Mouse (Mus musculus) hindbrain, postnatal 0 days (tissue): ENCODE data around the gene Btbd16. TPM values are rescaled to one million over a fixed set of nuclear protein-coding genes. Genes with fewer than 3 reads are reported as not detected.

Experiments
- ATAC-seq: fragments of 200-750 bp; cut with Nextera tagmentation; 2 replicates; pipeline ENCODE4 v1.8.0; 2017; ENCODE audit warnings: mild to moderate bottlenecking, moderate TSS enrichment, moderate library complexity
- DNase-seq: peaks from one replicate; pipeline ENCODE4 v3.0.0-alpha.2; 2015; ENCODE audit warnings: low spot score
- H3K27ac ChIP-seq: fragments of 300-500 bp; sonication (generic); 2 replicates; pipeline ENCODE4 v1.5.1; 2014; ENCODE audit warnings: mild to moderate bottlenecking
- H3K27me3 ChIP-seq: fragments of 300-500 bp; sonication (generic); 2 replicates; pipeline ENCODE4 v1.6.1; 2014; ENCODE audit warnings: low read length, mixed read lengths; ENCODE audit not compliant: insufficient read depth
- H3K36me3 ChIP-seq: fragments of 300-500 bp; sonication (generic); 2 replicates; pipeline ENCODE4 v1.6.1; 2014; ENCODE audit warnings: low read length, mixed read lengths; ENCODE audit not compliant: insufficient read depth
- H3K4me1 ChIP-seq: fragments of 300-500 bp; sonication (generic); 2 replicates; pipeline ENCODE4 v1.6.1; 2014; ENCODE audit warnings: antibody characterized with exemption, low read length, mixed read lengths; ENCODE audit not compliant: insufficient read depth
- H3K4me2 ChIP-seq: fragments of 300-500 bp; sonication (generic); 2 replicates; pipeline ENCODE4 v1.6.1; 2014; ENCODE audit warnings: low read depth, mild to moderate bottlenecking, low read length, moderate library complexity, mixed read lengths
- H3K4me3 ChIP-seq: fragments of 300-500 bp; sonication (generic); 2 replicates; pipeline ENCODE4 v1.5.1; 2014; ENCODE audit warnings: low read length
- H3K9ac ChIP-seq: fragments of 300-500 bp; sonication (generic); replicated peaks from 2 replicates; pipeline ENCODE4 v1.6.1; 2014; ENCODE audit warnings: mild to moderate bottlenecking, low read length, moderate library complexity, mixed read lengths
- H3K9me3 ChIP-seq: fragments of 300-500 bp; sonication (generic); 2 replicates; pipeline ENCODE4 v1.6.1; 2016; ENCODE audit warnings: low read length, mixed read lengths
- CTCF ChIP-seq: IDR thresholded peaks from 2 replicates; pipeline ENCODE4 v1.5.1; 2016; ENCODE audit warnings: antibody characterized with exemption, control low read depth, low read depth
- WGBS: fragments of 180-500 bp; shearing (Covaris S2); extraction: QIAGEN DNeasy Blood & Tissue Kit; methylation state at CpG from one replicate; pipeline ENCODE4 v1.1.7; 2014; 5-methylcytosine and 5-hydroxymethylcytosine counted together
- polyA plus RNA-seq: library from polyadenylated mRNA; unstranded; fragments of >200 nt; fragmentation: Nextera tagmentation; extraction: Ambion mirVana; gene quantifications from 2 replicates; pipeline ENCODE4 v1.2.1, GENCODE M21; 2015
- total RNA-seq: library from RNA; depleted of rRNA; stranded (reverse); fragments of >200 nt; gene quantifications from 2 replicates; pipeline ENCODE4 v1.2.3, GENCODE M21; 2014

The Btbd16 gene
- total and polyA plus RNA-seq, 2 experiments from 2014 or later: 0.18 TPM; not detected in 1

GRCm38 (mm10) chr7:130808694-130809093 lies 34.8 kb downstream of the Btbd16 start:
- Histone ChIP-seq H3K9ac (no peak overlapping the region), H3K4me2 (no peak overlapping the region), H3K4me1 (no peaks in the 10 kb centered on the region), H3K27me3 (no peaks in the 10 kb centered on the region), H3K36me3 (no peaks in the 10 kb centered on the region), H3K27ac (no peak overlapping the region), H3K4me3 (no peak overlapping the region), H3K9me3 (no peaks in the 10 kb centered on the region)
- WGBS: 75% methylated on average over 6 of the region's 6 CpGs
- ATAC-seq: no peak
- no peak for DNase-seq
- no peak for TF ChIP-seq CTCF

DNA sequence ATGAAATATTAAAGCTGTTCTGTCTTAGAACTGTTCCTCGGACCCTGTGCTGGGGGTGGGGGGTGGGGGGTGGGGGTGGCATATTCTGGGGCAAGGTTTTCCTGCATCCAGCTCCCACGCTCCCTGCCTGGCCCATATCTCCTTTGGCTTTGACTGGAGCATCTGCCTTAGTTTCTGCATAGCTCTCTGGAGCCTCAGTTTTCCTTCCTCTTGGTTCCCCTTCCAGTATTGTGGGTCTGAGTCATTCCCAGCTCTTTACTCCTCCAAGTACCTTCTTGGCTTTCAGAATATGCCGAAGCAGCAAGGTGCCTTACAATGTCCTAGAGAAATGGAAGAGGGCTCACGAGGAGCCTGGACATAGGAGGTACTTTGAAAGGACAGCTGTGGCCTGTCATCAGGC lies 36.4 kb downstream of the Btbd16 start:
- TF ChIP-seq CTCF: no peak
- no peak overlapping the region for H3K4me2 ChIP-seq
- H3K9me3 ChIP-seq: no peaks in the 10 kb centered on the region
- DNase-seq (no peak), ATAC-seq (no peak)
- no peak overlapping the region for H3K4me3 ChIP-seq
- no peak overlapping the region for H3K9ac ChIP-seq
- no peak overlapping the region for H3K27ac ChIP-seq
- WGBS: 83% methylated on average over 4 of the region's 4 CpGs
- H3K36me3 ChIP-seq: no peaks in the 10 kb centered on the region
- H3K4me1 ChIP-seq: no peaks in the 10 kb centered on the region
- no peaks in the 10 kb centered on the region for H3K27me3 ChIP-seq

- no peak for DNase-seq
- Histone ChIP-seq H3K27ac (no peak overlapping the region), H3K4me1 (no peaks in the 10 kb centered on the region), H3K9ac (no peak overlapping the region), H3K27me3 (no peaks in the 10 kb centered on the region), H3K4me3 (no peak overlapping the region), H3K9me3 (no peaks in the 10 kb centered on the region), H3K36me3 (no peaks in the 10 kb centered on the region), H3K4me2 (no peak overlapping the region)
- 47% methylated on average over 16 of the region's 16 CpGs for WGBS
- TF ChIP-seq CTCF: no peak
- ATAC-seq: no peak
Measured at GRCm38 (mm10) chr7:130812407-130812806, 38.5 kb downstream of the Btbd16 start.

DNA sequence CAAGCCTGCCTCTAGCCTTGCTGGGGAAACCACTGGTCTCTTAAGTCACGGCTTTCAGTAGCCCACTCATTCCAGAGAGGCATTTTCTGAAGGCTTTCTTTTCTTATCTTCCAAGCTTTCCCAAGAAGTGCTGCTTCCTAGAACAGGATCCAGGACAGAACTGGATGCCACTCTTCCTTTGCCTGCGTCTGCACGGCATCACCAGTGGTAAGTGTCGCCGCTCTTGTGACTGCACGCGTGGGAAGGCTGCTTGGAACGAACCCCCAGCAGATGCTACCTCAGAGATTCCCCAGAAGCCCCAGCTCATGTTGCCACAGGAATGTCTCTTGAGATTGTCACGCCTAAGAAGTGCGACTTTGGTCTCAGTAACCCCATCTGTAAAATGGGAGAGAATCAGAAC lies 41.7 kb downstream of the Btbd16 start:
- Histone ChIP-seq H3K36me3 (no peaks in the 10 kb centered on the region), H3K9ac (no peak overlapping the region), H3K4me2 (no peak overlapping the region), H3K9me3 (no peaks in the 10 kb centered on the region), H3K27ac (no peak overlapping the region), H3K27me3 (no peaks in the 10 kb centered on the region), H3K4me3 (no peak overlapping the region), H3K4me1 (no peaks in the 10 kb centered on the region)
- ATAC-seq (no peak), DNase-seq (no peak)
- WGBS: 94% methylated on average over 10 of the region's 10 CpGs
- TF ChIP-seq CTCF: no peak

DNA sequence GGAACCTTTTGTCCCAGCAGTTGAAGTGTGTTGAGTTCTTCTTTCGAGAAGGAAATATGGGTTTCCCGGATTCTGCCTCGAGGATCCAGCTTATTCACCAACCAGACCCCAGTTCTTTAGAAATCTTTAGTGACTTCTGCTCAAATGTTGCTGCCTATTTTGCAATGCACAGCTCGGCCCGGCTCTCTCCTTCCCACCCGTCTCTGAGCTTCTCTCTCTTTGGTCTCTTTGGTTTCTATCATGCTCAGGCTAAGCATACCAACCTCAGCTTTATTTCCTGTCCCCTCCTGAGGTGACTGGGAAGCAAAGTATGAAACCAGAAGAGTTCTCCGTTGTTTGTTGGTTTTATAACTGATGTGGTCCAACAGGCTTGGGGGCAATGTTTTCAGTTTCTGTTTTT lies 42.4 kb downstream of the Btbd16 start:
- DNase-seq: no peak
- Histone ChIP-seq H3K4me2 (no peak overlapping the region), H3K4me1 (no peaks in the 10 kb centered on the region), H3K4me3 (no peak overlapping the region), H3K9ac (no peak overlapping the region), H3K27ac (no peak overlapping the region), H3K27me3 (no peaks in the 10 kb centered on the region), H3K9me3 (no peaks in the 10 kb centered on the region), H3K36me3 (no peaks in the 10 kb centered on the region)
- TF ChIP-seq CTCF: no peak
- ATAC-seq: no peak
- 83% methylated on average over 7 of the region's 7 CpGs for WGBS

- ATAC-seq: no peak
Measured at GRCm38 (mm10) chr7:130818813-130819212, 44.9 kb downstream of the Btbd16 start.

DNA sequence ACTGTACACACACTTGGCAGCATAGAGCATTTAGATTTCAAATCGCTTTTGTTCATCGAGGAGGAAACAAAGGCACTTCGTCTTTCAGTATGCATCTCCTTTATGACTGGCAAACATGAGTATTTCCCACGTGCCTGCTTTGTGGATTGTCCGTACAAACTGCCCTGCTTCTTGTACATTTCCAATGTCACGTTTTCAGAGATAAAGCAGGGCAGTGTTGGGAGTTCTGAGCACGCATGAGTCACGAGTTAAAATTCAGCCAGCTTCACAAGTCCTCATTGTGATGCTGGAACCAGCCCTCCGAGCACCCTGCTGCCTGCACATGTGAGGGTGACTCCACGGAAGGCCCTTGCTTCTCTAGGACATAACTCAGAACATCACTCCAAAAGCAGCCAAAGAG lies 45.8 kb downstream of the Btbd16 start:
- Histone ChIP-seq H3K36me3 (no peaks in the 10 kb centered on the region), H3K4me2 (no peak overlapping the region), H3K4me1 (no peaks in the 10 kb centered on the region), H3K4me3 (no peak overlapping the region), H3K27me3 (no peaks in the 10 kb centered on the region), H3K9me3 (no peaks in the 10 kb centered on the region), H3K27ac (no peak overlapping the region), H3K9ac (no peak overlapping the region)
- no peak for TF ChIP-seq CTCF
- WGBS: 55% methylated on average over 10 of the region's 10 CpGs
- ATAC-seq: no peak
- no peak for DNase-seq

More at GRCm38 (mm10) chr7:130818813-130819212, 44.9 kb downstream of the Btbd16 start:
- Histone ChIP-seq H3K4me1 (no peaks in the 10 kb centered on the region), H3K9ac (no peak overlapping the region), H3K9me3 (no peaks in the 10 kb centered on the region), H3K4me3 (no peak overlapping the region), H3K27ac (no peak overlapping the region), H3K36me3 (no peaks in the 10 kb centered on the region), H3K27me3 (no peaks in the 10 kb centered on the region), H3K4me2 (no peak overlapping the region)
- DNase-seq: no peak
- TF ChIP-seq CTCF: no peak
- 80% methylated on average over 5 of the region's 5 CpGs for WGBS
